Comparison of ENCODE assay signal across 13 mouse cellular contexts in genomic region chr11:105507332-105507971, GRCm38 (mm10). TPM values are rescaled to one million over a fixed set of nuclear protein-coding genes. Genes with fewer than 3 reads are reported as not detected.
A peak's percentile ranks its signal among the peaks of the same experiment; 100 is the strongest.
DNase-seq lines count a peak whose midpoint lies in the region; ATAC-seq and TF ChIP-seq lines count a peak whose summit lies in the region.
"Had no signal": no experiment of that assay in that cellular context is flagged by ENCODE, and none has a peak within 500 bp of the region (broad histone marks: within the 10 kb centered on the region; RNA-seq: fewer than 3 reads in every experiment).

No protein-coding gene starts in this region.

- ATAC-seq in heart, embryonic 16.5 days (replicated peaks; ENCODE audit: extremely low read depth, insufficient read depth, low FRiP score): no peak
- ATAC-seq in embryonic facial prominence, embryonic 14.5 days (ENCODE audit: low read depth): peak; percentile 55; the same call in 1 of the 2 replicates
- no peak; the same call in 1 of the 2 replicates for ATAC-seq in hindbrain, postnatal 0 days
- ATAC-seq in midbrain, postnatal 0 days (ENCODE audit: low FRiP score): no peak; the same call in 1 of the 2 replicates
- ATAC-seq in liver, embryonic 12.5 days: no peak
- no peak for ATAC-seq in intestine, postnatal 0 days

- no peak overlapping the region for H3K4me3 ChIP-seq in heart, embryonic 16.5 days (ENCODE audit: low read length)
- no peak overlapping the region for H3K4me3 ChIP-seq in embryonic facial prominence, embryonic 14.5 days (ENCODE audit: low read depth, low read length)
- no peak overlapping the region for H3K4me3 ChIP-seq in hindbrain, postnatal 0 days (ENCODE audit: low read length)
- no peak overlapping the region for H3K4me3 ChIP-seq in midbrain, postnatal 0 days (ENCODE audit: low read depth, low read length)
- H3K4me3 ChIP-seq in liver, embryonic 12.5 days: no peak overlapping the region
- H3K4me3 ChIP-seq in intestine, postnatal 0 days (ENCODE audit: low read depth, low read length): no peak overlapping the region
- H3K4me3 ChIP-seq: kidney, embryonic 15.5 days; stomach, embryonic 15.5 days had no signal

- no peak overlapping the region for H3K9ac ChIP-seq in heart, embryonic 16.5 days (ENCODE audit: low read length)
- H3K9ac ChIP-seq in embryonic facial prominence, embryonic 14.5 days (ENCODE audit: low read depth, low read length): no peak overlapping the region
- no peak overlapping the region for H3K9ac ChIP-seq in hindbrain, postnatal 0 days (replicated peaks; ENCODE audit: low read length)
- no peak overlapping the region for H3K9ac ChIP-seq in midbrain, postnatal 0 days (replicated peaks; ENCODE audit: low read length, poor library complexity, severe bottlenecking)
- H3K9ac ChIP-seq in liver, embryonic 12.5 days: no peak overlapping the region
- H3K9ac ChIP-seq in intestine, postnatal 0 days (ENCODE audit: low read depth, low read length): no peak overlapping the region
- H3K9ac ChIP-seq: kidney, embryonic 15.5 days; stomach, embryonic 15.5 days had no signal

- TF ChIP-seq CTCF in hindbrain, postnatal 0 days (IDR thresholded peaks at IDR 0.05; ENCODE audit: low read depth): no peak
- no peak for TF ChIP-seq CTCF in midbrain, postnatal 0 days (IDR thresholded peaks at IDR 0.05)
- TF ChIP-seq CTCF in intestine, postnatal 0 days (IDR thresholded peaks at IDR 0.05; ENCODE audit: low read depth): no peak

- no peak for DNase-seq in heart, adult 11 months
- DNase-seq in embryonic facial prominence, embryonic 14.5 days (ENCODE audit: low spot score): peak; percentile 89
- DNase-seq in hindbrain, postnatal 0 days (ENCODE audit: low spot score): peak; percentile 25
- peak; percentile 27 for DNase-seq in midbrain, postnatal 0 days (ENCODE audit: low spot score)
- DNase-seq in cerebellum, adult 11-12 months: no peak
- DNase-seq: gastrocnemius, postnatal 36 days; liver had no signal

- H3K36me3 ChIP-seq in heart, embryonic 16.5 days (ENCODE audit: control insufficient read depth, insufficient read depth): no peaks in the 10 kb centered on the region
- no peaks in the 10 kb centered on the region for H3K36me3 ChIP-seq in embryonic facial prominence, embryonic 14.5 days (ENCODE audit: control insufficient read depth, insufficient read depth, low read length)
- H3K36me3 ChIP-seq in hindbrain, postnatal 0 days (ENCODE audit: insufficient read depth, low read length): no peaks in the 10 kb centered on the region
- no peaks in the 10 kb centered on the region for H3K36me3 ChIP-seq in midbrain, postnatal 0 days (ENCODE audit: insufficient read depth, low read length)
- no peaks in the 10 kb centered on the region for H3K36me3 ChIP-seq in liver, embryonic 12.5 days
- H3K36me3 ChIP-seq in intestine, postnatal 0 days (ENCODE audit: control insufficient read depth, insufficient read depth): no peaks in the 10 kb centered on the region
- H3K36me3 ChIP-seq: kidney, embryonic 15.5 days; stomach, embryonic 15.5 days had no signal

- peaks cover 47% of the 10 kb centered on the region for H3K4me1 ChIP-seq in heart, embryonic 16.5 days (ENCODE audit: control insufficient read depth, insufficient read depth, low read length)
- H3K4me1 ChIP-seq in embryonic facial prominence, embryonic 14.5 days (ENCODE audit: control insufficient read depth, insufficient read depth, low read length): peaks cover 30% of the 10 kb centered on the region
- peaks cover 22% of the 10 kb centered on the region for H3K4me1 ChIP-seq in hindbrain, postnatal 0 days (ENCODE audit: insufficient read depth, low read length)
- peaks cover 27% of the 10 kb centered on the region for H3K4me1 ChIP-seq in midbrain, postnatal 0 days (ENCODE audit: insufficient read depth, low read length)
- peaks cover 9% of the 10 kb centered on the region; the same call in 1 of the 2 replicates for H3K4me1 ChIP-seq in liver, embryonic 12.5 days
- no peaks in the 10 kb centered on the region for H3K4me1 ChIP-seq in intestine, postnatal 0 days (replicated peaks; ENCODE audit: control insufficient read depth, insufficient read depth, low read length)

- H3K9me3 ChIP-seq in heart, embryonic 16.5 days (replicated peaks; ENCODE audit: control insufficient read depth, low read length): no peaks in the 10 kb centered on the region
- no peaks in the 10 kb centered on the region for H3K9me3 ChIP-seq in embryonic facial prominence, embryonic 14.5 days (ENCODE audit: control insufficient read depth, low read length)
- H3K9me3 ChIP-seq in hindbrain, postnatal 0 days (ENCODE audit: low read length): no peaks in the 10 kb centered on the region
- no peaks in the 10 kb centered on the region for H3K9me3 ChIP-seq in midbrain, postnatal 0 days (ENCODE audit: low read length)
- no peaks in the 10 kb centered on the region for H3K9me3 ChIP-seq in liver, embryonic 12.5 days (replicated peaks)
- no peaks in the 10 kb centered on the region for H3K9me3 ChIP-seq in intestine, postnatal 0 days (ENCODE audit: control insufficient read depth)
- H3K9me3 ChIP-seq: kidney, embryonic 15.5 days; stomach, embryonic 15.5 days had no signal

- H3K27ac ChIP-seq in heart, embryonic 16.5 days (ENCODE audit: low read length): peak overlapping the region; percentile 43
- H3K27ac ChIP-seq in embryonic facial prominence, embryonic 14.5 days (replicated peaks; ENCODE audit: low read depth, low read length): peak overlapping the region; percentile 53; the same call in 1 of the 2 replicates
- peak overlapping the region; percentile 81 for H3K27ac ChIP-seq in hindbrain, postnatal 0 days
- peak overlapping the region; percentile 75 for H3K27ac ChIP-seq in midbrain, postnatal 0 days (ENCODE audit: low read depth, low read length)
- H3K27ac ChIP-seq in liver, embryonic 12.5 days: no peak overlapping the region
- no peak overlapping the region for H3K27ac ChIP-seq in intestine, postnatal 0 days (ENCODE audit: low read depth, low read length)
- H3K27ac ChIP-seq: kidney, embryonic 15.5 days; stomach, embryonic 15.5 days had no signal

- H3K27me3 ChIP-seq in heart, embryonic 16.5 days (ENCODE audit: control insufficient read depth, insufficient read depth, low read length): no peaks in the 10 kb centered on the region
- no peaks in the 10 kb centered on the region for H3K27me3 ChIP-seq in embryonic facial prominence, embryonic 14.5 days (replicated peaks; ENCODE audit: control insufficient read depth, insufficient read depth, low read length)
- H3K27me3 ChIP-seq in hindbrain, postnatal 0 days (ENCODE audit: insufficient read depth, low read length): no peaks in the 10 kb centered on the region
- no peaks in the 10 kb centered on the region for H3K27me3 ChIP-seq in midbrain, postnatal 0 days (ENCODE audit: insufficient read depth, low read length)
- peaks cover 14% of the 10 kb centered on the region for H3K27me3 ChIP-seq in liver, embryonic 12.5 days (replicated peaks)
- no peaks in the 10 kb centered on the region for H3K27me3 ChIP-seq in intestine, postnatal 0 days (replicated peaks; ENCODE audit: control insufficient read depth, insufficient read depth, low read length)
- H3K27me3 ChIP-seq: kidney, embryonic 15.5 days; stomach, embryonic 15.5 days had no signal

- 46% methylated on average over 8 of the region's 8 CpGs for WGBS in heart, embryonic 16.5 days
- WGBS in embryonic facial prominence, embryonic 14.5 days: 13% methylated on average over 8 of the region's 8 CpGs
- 14% methylated on average over 8 of the region's 8 CpGs for WGBS in hindbrain, postnatal 0 days
- WGBS in midbrain, postnatal 0 days: 11% methylated on average over 8 of the region's 8 CpGs
- WGBS in liver, embryonic 12.5 days (ENCODE audit: insufficient replicate concordance): 63% methylated on average over 8 of the region's 8 CpGs
- WGBS in intestine, postnatal 0 days: 56% methylated on average over 8 of the region's 8 CpGs

- no peak overlapping the region for H3K4me2 ChIP-seq in heart, embryonic 16.5 days (ENCODE audit: low read depth, low read length)
- H3K4me2 ChIP-seq in embryonic facial prominence, embryonic 14.5 days (ENCODE audit: low read depth, low read length): peak overlapping the region; percentile 13; the same call in 1 of the 2 replicates
- peak overlapping the region; percentile 37 for H3K4me2 ChIP-seq in hindbrain, postnatal 0 days (ENCODE audit: low read depth, low read length)
- H3K4me2 ChIP-seq in midbrain, postnatal 0 days (ENCODE audit: low read depth, low read length, poor library complexity, severe bottlenecking): 0 out of 2 replicates have a peak overlapping the region, but pooled peaks have one; percentile 22
- no peak overlapping the region for H3K4me2 ChIP-seq in liver, embryonic 12.5 days
- no peak overlapping the region for H3K4me2 ChIP-seq in intestine, postnatal 0 days (replicated peaks; ENCODE audit: low read depth)
- H3K4me2 ChIP-seq: kidney, embryonic 15.5 days; stomach, embryonic 15.5 days had no signal

RNA-seq across cellular contexts. Expression of gene March10, which starts 50.9 kb away (rescaled TPM):
- polyA plus RNA-seq in heart, embryonic 16.5 days (2015; fragmentation: Nextera tagmentation; extraction: Ambion mirVana): 0.18 and 0.32 TPM in 2 replicates
- polyA plus RNA-seq in embryonic facial prominence, embryonic 14.5 days (2014; fragmentation: Nextera tagmentation; extraction: Ambion mirVana): 0.13 and 0.36 TPM in 2 replicates
- total RNA-seq in hindbrain, postnatal 0 days (2014; rRNA removed): 0.52 and 1.2 TPM in 2 replicates
- 0.52 and 0.58 TPM in 2 replicates for polyA plus RNA-seq in hindbrain, postnatal 0 days (2015; fragmentation: Nextera tagmentation; extraction: Ambion mirVana)
- total RNA-seq in midbrain, postnatal 0 days (2014; rRNA removed): 0.57 and 0.77 TPM in 2 replicates
- polyA plus RNA-seq in midbrain, postnatal 0 days (2015; fragmentation: Nextera tagmentation; extraction: Ambion mirVana): 0.69 and 0.94 TPM in 2 replicates
- polyA plus RNA-seq in liver, embryonic 12.5 days (2016; fragmentation: Nextera tagmentation; extraction: Ambion mirVana): not detected in 2 replicates
- polyA plus RNA-seq in intestine, postnatal 0 days (2015; fragmentation: Nextera tagmentation; extraction: Ambion mirVana): not detected in 2 replicates
- total RNA-seq: gastrocnemius, postnatal 36 days; neutrophil, adult 5-6 weeks had no signal
- polyA plus RNA-seq: stomach, embryonic 15.5 days had no signal

Comparison
In these comparisons a context has a peak if more than half of its experiments do, and no peak if none do; other contexts are left out.
1. H3K27ac ChIP-seq: peak in heart, embryonic 16.5 days (single experiment), embryonic facial prominence, embryonic 14.5 days (single experiment), hindbrain, postnatal 0 days (single experiment) and midbrain, postnatal 0 days (single experiment); none in liver, embryonic 12.5 days (single experiment) and intestine, postnatal 0 days (single experiment).
2. H3K4me2 ChIP-seq: peak in embryonic facial prominence, embryonic 14.5 days (single experiment), hindbrain, postnatal 0 days (single experiment) and midbrain, postnatal 0 days (single experiment); none in heart, embryonic 16.5 days (single experiment), liver, embryonic 12.5 days (single experiment) and intestine, postnatal 0 days (single experiment).
3. DNase-seq: peak in embryonic facial prominence, embryonic 14.5 days (single experiment), hindbrain, postnatal 0 days (single experiment) and midbrain, postnatal 0 days (single experiment); none in heart, adult 11 months (single experiment) and cerebellum, adult 11-12 months (single experiment).